Mouse (Mus musculus) adrenal gland, adult 8-10 months (tissue): ENCODE measurements at regions not wholly inside any gene's neighbourhood (a gene's known extent, or its start where the extent isn't known, plus 50 kb on each side); places are given as distances from the start of the nearest gene placed in this dataset.

Source experiments
- DNase-seq: peaks from one replicate; pipeline ENCODE4 v3.0.0; 2022

DNA sequence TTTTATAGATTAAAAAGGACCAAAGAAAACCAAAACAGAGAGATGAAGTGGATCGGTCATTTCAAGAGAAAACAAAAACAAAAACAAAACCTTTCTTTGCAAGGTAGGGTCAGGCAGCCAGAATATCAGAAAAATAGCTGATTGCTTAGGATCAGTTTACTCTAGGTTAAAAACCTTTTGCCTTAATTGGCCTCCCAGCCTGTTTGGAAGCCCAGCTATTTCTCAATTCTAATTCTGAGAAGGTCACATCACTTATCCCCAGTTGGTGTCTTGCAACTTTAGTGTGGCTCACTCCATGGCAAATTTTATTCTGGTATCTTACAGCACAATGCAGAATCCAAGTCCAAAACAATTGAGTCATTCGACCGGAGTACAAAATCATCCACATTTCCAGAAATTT, 70.0 kb downstream of the 1190002N15Rik start:
- no peak for DNase-seq

DNA sequence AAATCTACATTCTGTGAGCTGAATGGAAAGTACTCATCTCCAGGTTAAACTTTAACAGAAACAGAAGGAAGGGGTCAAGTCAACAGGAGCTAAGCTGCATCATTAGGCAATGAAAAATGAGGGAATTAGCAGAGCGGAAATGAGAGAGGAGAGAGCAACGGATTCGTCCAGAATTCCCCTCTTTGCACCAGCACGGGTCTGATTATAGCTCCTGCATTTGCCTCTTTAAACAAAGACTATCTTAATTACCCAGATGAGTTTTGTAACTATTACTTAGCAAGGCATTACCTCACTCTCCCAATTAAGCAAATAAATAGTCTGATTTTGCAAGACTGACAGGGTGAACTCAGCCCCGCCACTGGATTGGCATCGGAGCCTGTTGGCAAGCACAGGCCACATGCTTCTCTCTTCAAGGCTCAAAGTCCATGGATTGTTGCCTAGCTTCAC, 81.8 kb downstream of the 1190002N15Rik start:
- peak; percentile 48 for DNase-seq

GRCm38 (mm10) chr9:94455466-94455865, 82.4 kb downstream of the 1190002N15Rik start:
- no peak for DNase-seq

DNA sequence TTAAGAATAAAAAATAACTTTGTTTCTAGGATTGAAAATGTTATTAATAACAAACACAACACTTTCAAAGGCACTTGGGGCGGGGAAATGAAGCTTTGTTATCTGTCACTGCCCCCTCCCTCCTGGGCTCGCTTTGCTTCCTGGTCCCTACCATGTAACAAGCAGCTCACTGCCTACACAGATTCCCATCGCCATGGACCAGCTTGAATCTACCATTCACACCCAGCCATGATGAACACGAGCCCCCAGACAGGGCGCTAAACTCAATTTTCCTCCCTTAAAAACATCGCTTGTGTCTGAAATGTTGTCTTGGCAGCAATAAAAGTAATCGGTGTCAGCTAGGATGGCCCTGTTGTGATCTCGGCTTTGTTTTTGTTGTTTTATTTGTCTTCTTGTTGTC, 88.0 kb downstream of the 1190002N15Rik start:
- DNase-seq: no peak

DNA sequence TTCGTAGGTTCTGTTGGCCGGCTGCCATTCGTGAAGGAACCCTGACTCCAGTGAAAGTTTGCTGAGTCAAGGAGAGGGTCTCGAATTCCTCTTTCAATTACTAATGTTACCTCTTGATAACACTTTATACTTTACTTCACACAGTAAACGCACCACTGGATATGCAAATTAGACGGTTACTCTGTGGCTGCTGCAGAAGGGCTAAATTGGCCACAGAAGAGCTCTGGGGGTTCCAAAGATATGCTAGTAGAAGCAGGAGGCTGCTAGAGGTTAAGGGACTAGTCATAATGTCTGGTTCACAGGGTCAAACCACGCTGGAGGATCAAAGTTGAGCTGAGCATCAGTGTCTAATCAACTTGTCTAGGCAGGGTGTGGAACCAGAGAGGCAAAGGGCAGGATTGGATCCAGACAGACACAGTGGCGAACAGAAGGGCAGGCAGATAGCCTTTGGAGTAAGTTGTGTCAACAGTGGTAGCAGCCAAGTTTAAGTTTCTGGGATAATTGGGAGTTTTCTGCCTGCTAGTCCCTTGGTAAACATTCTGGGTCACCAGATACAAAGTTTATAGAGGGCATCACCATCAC, 91.6 kb downstream of the 1190002N15Rik start:
- no peak for DNase-seq

DNA sequence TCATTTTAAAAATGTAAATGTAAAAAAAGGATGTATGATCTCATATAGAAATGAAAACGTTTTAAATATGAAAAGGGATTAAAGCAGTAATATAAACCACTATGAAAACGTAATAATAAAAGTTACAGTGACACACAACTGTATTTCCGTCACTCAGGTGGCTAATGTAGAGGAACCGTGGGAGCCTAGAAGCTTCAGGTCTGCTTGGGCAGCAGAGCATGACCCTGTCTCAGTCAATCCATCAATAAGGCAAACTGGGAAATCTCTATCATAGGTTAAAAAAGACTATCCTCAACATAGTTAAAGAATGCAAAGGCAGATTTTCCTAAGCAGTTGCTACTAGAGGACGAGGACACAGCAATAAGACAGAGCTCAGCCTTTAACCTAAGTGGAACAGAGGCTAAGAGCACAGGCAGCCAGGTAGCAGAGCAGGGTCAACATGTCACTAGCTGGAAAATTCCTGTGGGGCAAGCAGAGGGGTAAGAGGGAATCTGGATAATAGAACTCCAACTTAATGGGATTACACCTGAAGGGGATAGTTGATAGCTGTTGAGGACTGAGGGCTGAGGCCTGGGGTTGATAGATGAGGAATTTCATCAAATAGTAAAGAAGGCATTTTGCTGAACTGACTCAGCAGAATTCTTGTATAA, 93.6 kb downstream of the 1190002N15Rik start:
- DNase-seq: no peak

GRCm38 (mm10) chr9:94441393-94441792, 96.5 kb downstream of the 1190002N15Rik start:
- DNase-seq: no peak

GRCm38 (mm10) chr9:94433468-94433867, 104.4 kb downstream of the 1190002N15Rik start:
- DNase-seq: no peak

DNA sequence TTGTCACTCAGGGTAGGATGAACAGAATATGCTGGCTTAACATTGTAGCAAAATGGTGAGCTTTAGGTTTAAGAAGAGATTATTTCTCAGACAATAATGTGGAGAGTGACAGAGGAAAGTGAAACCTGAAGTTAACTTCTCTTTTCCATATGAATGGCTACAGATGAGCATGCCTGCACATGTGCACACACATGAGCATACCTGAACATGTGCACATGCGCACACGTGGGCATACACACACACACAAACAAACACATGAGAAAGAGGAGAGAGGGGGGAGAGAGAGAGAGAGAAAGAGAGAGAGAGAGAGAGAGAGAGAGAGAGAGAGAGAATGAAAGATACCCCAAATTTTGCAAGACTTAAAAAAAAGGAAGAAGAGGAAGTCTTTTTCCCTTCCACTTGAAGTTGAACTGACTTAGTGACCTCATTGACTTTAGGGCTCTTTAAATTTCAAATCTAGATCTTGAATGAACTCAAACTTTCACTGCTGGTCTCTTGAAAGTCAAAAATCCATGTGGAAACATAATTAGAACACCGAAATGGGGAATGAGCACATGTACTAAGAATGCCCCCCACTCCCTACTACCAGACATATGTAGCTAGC, 105.6 kb downstream of the 1190002N15Rik start:
- DNase-seq: no peak

DNA sequence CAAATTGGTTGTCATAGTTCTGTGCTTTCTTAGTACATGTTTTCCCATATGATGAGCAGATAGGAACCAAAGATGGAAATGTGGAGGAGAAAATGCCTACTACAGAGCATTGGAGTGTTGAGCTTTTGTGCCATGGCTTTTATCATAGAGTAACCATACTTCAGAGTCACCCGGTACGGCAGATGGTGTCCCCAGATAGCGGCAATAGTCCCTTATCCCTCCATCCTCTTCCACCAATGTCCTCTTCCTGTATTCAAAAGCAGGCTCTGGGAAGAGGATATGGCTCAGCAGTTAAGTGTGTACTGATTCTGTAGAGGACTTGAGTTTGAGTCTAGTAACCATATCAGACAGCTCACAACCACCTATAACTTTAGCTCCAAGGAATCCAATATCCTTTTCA, 106.3 kb downstream of the 1190002N15Rik start:
- DNase-seq: no peak

- DNase-seq: no peak
Measured at GRCm38 (mm10) chr9:94430996-94431395, 106.9 kb downstream of the 1190002N15Rik start.

DNA sequence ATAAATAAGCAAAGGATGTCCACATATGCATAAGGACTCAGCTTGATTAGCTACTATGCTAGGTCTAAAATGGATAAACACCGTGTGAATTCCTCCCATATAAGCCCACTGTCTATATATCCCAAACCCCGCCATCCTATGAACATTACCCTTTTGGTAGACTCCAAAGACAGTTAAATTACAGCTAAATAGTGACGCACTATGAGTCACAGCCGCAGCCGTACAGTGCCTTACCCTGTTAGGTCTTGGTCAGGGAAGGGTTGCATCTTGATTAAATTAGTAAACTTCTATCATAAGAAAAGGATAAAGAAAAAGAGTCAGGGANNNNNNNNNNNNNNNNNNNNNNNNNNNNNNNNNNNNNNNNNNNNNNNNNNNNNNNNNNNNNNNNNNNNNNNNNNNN, 111.1 kb downstream of the 1190002N15Rik start:
- DNase-seq: no peak

- no peak for DNase-seq
Measured at GRCm38 (mm10) chr9:94425804-94426203, 112.1 kb downstream of the 1190002N15Rik start.

DNA sequence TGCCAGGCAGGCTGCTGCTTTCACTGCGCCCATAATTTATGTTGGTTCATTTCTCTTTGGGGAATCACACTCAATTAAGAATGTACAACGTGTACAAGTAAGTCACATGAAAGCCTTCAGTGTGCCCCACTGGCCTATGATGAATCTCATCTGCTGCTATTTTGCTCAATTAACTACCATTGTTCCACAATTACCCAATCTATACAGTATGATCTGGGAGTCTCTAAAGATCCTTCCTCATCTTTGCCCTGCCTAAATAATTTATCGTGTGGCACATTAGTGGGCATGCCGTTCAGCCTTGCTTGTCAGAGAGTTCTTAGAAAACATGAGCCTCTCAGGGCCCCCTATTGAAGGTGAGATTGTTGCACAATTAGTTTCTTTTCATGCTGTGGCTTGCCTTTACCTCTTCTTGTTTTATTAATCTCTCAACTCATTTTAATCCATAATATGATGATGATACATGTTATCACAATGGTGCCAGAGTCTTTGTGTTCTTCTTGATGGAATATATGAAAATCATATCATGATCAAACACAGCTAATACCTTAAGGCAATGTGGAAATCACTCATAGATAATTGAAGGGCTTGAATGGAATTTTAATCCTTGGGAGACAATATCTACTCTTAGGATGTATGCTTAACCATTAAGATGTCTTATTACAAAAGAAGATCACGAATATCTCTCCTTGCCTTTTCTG, 113.3 kb downstream of the 1190002N15Rik start:
- DNase-seq: no peak

GRCm38 (mm10) chr9:94410546-94410945, 127.3 kb downstream of the 1190002N15Rik start:
- no peak for DNase-seq

GRCm38 (mm10) chr9:94410042-94410441, 127.8 kb downstream of the 1190002N15Rik start:
- DNase-seq: no peak

DNA sequence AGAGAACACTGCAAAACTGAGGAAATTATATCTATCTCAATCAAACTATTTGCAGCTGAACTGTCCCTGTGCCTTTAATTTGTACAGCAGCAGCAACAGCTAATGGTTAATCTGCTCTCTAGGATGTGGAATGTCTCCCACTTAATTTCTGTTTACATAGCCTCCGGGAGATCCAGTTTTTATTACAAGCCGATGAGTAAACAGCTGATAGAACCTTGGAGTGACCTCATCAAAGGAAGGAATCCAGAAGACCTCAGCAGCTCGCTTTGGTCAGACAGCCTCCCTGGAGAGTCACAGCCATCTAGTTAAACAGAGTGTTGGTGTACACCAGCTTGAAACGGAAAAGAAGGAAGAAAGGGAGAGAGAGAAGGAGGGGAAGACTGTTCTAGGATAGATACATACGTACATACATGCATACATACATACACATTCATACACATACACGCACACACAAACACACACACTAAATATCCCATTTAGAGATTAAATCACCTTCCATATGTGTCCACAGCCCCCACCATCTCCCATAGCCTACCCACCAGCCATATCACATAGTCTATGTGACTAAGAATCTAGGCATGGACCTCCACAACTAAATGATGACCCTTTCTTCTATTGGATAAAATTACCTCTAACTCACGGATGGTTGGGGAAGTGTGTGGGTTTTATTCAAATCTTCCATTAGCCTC, 129.1 kb downstream of the 1190002N15Rik start:
- DNase-seq: no peak

GRCm38 (mm10) chr9:94407671-94408070, 130.2 kb downstream of the 1190002N15Rik start:
- no peak for DNase-seq

- no peak for DNase-seq
Measured at GRCm38 (mm10) chr9:94404551-94404950, 133.3 kb downstream of the 1190002N15Rik start.

DNA sequence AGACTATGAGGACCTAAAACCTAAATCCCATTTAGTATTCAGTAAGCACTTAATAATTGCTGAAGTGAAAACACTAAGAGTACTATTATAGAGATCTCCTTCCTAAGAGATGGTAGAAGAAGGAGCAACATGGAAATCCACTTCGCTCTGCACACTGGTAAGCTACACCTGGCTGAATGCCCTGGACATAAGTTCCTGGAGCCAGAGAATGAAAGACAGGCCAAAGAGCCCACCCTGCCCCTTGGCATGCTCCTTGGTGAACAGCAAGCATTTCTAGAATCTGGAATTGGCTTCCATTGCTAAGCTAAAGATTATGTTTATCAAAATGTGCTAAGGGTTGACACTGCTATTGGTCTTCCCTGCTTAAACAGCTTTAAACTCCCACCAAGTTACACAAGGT, 137.3 kb downstream of the 1190002N15Rik start:
- no peak for DNase-seq

DNA sequence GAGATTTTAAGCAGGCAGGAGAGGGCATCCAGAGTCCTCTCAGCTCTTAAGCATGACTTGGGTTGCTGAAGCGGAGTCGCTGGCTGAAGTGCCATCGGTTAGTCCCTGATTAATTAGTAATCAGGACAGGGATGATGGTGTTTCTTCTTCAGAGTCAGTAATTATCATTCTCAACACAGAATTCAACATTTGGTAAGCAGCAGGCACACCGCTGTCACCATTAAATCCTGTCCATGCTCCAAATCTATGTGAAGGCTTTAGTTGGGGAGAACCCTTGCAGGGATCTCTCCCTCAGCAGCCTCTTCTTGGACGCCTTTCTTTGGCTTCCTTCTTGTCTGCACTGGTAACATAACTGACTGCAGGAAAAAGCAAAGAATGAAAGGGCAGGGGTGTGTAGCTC, 142.7 kb downstream of the 1190002N15Rik start:
- no peak for DNase-seq

DNA sequence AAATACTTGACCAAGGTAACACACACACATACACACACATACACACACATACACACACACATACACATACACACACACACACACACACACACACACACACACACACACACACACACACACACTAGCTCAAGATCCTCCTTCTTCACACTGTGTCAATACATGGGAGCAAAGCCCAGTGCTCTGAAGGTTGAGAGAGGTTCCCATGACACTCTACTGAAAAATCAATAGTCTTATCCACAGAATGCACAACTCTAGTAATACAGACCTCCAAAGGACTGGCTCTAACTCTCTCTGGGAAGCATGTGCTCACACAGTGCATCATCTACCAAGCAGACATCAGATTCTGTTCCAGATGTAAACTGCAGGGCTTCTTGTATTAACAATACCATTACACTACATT, 151.7 kb downstream of the 1190002N15Rik start:
- DNase-seq: no peak

DNA sequence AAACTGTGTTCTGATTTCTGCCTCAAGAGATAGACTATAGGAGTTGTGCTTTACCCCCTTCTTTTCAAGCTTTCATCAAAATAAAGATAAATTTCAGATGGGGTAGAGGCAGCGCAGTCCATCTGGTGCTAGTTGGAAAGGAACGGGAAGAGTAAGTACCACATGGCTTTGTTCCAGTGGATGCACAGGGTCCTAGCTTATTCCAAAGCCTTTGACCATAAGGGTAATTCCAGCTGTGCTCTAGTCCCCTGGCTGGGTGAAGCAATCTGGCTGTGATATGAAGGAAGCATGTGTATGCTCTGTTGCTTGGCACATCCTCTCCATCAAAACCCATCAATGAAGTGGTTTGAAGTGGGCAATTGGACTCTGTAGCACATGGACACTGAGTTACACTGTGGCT, 155.6 kb downstream of the 1190002N15Rik start:
- DNase-seq: no peak
